Mouse (Mus musculus) ES-CJ7 (cell line): ENCODE data around the gene Olfr1174-ps.

Experiments
- DNase-seq: peaks from one replicate; pipeline ENCODE4 v3.0.0; 2011; ENCODE audit warnings: low read depth, low spot score

Olfr1174-ps gene

GRCm38 (mm10) chr2:88315035-88315434, at the start of gene Olfr1174-ps:
Gene Olfr1174-ps (minus strand): TSS chr2:88315135.
- DNase-seq: no peak

- DNase-seq: peak; percentile 18
Observed at GRCm38 (mm10) chr2:88356304-88356703, 41.4 kb upstream of the Olfr1174-ps start.

DNA sequence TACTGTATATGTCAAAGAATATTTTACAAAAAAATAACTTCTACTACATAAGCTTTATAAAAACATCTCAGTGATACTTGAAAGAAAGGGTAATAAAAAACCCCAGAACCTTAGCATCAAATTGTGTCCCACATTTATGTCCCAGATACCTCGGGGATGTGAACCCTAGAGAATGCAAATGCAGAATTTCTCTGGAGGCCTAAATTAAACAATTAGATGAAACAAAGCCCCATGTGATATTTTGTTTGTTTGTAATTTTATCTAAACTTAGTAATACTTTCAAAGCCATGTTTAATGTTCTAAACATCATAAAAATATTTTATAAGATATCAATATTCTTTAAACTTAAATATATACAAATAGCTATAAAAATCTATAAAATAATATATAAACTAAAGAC, 31.5 kb upstream of the Olfr1174-ps start, which contains the start of gene Olfr1177-ps:
Olfr1177-ps (minus strand) TSS at position 101 of the 400 bp plus-strand sequence.
- no peak for DNase-seq

DNA sequence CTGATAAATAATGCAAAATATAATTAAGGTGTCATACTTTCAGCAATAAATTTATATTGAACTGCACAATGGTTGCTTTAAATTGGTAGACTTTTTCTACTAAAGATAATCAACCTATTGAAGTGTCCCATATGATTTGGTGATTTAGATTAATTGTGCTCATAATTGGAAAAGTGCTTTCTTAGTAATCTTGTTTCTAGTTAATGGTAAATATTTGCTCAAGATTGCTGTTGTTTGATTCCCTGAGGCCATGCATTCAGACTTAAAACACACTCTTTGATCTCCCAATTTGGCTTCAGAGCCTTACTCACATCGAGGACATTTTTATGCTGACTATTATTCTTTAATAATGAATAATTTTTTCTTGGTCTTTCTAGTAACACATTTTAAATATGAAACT, 21.5 kb upstream of the Olfr1174-ps start, which contains the start of gene Olfr1176:
Olfr1176 (plus strand) TSS at position 301 of the 400 bp plus-strand sequence.
- DNase-seq: no peak

- DNase-seq: no peak
Observed at GRCm38 (mm10) chr2:88327115-88327514, 12.2 kb upstream of the Olfr1174-ps start, which contains the start of gene Olfr1175-ps. Gene Olfr1175-ps (minus strand): TSS chr2:88327215.

GRCm38 (mm10) chr2:88279775-88280174, 35.2 kb downstream of the Olfr1174-ps start, which contains the start of gene Olfr1173:
Gene Olfr1173 (minus strand): TSS chr2:88279875.
- DNase-seq: no peak
